Comparison of ENCODE assay signal across 9 mouse cellular contexts in the genomic region with DNA sequence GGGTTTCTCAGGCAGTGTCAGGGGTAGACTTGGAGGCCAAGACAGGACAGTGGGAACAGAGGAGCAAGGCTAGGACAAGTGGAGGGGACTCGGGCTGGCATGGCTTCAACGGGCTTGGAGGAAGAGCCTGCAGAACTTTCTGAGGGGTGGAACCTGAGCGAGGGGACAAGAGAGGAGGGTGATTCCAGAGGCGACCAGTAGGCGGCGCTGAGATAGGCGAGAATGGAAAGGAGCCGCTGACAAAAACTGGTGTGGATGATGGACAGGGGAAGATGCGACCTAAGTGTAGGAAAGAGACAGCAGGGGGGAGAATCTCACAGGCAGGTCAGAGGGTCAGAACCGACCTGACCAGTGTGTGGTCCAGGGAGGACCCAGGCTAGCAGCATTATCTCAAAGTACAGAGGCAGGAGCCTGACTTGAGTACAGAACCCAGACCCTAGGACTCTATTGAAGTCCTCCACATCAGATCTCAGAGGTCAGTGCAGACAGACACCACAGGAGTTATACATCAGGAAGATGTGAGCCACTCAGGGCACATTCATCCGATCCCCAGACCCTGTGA. TPM values are rescaled to one million over a fixed set of nuclear protein-coding genes. Genes with fewer than 3 reads are reported as not detected.
DNase-seq lines count a peak whose midpoint lies in the region; ATAC-seq and TF ChIP-seq lines count a peak whose summit lies in the region.
"Had no signal": no experiment of that assay in that cellular context is flagged by ENCODE, and none has a peak within 500 bp of the region (broad histone marks: within the 10 kb centered on the region; RNA-seq: fewer than 3 reads in every experiment).

No protein-coding gene starts in this region.

- H3K4me3 ChIP-seq in hindbrain, embryonic 11.5 days (ENCODE audit: low read depth, low read length) = no peak overlapping the region
- H3K4me3 ChIP-seq in hindbrain, embryonic 16.5 days (ENCODE audit: low read length) = no peak overlapping the region
- H3K4me3 ChIP-seq in embryonic facial prominence, embryonic 11.5 days (ENCODE audit: low read depth, low read length) = no peak overlapping the region
- no peak overlapping the region for H3K4me3 ChIP-seq in liver, adult 2 months (ENCODE audit: insufficient read depth, low read depth, low read length)
- H3K4me3 ChIP-seq: embryonic facial prominence, embryonic 12.5 days had no signal

- H3K27ac ChIP-seq in hindbrain, embryonic 11.5 days (ENCODE audit: low read depth, low read length) = no peak overlapping the region
- no peak overlapping the region for H3K27ac ChIP-seq in hindbrain, embryonic 16.5 days (ENCODE audit: low read depth, low read length)
- no peak overlapping the region for H3K27ac ChIP-seq in embryonic facial prominence, embryonic 11.5 days (replicated peaks; ENCODE audit: low read depth, low read length)
- no peak overlapping the region for H3K27ac ChIP-seq in liver, adult 2 months (replicated peaks; ENCODE audit: insufficient read depth, low read depth, low read length)
- H3K27ac ChIP-seq: embryonic facial prominence, embryonic 12.5 days had no signal

- no peak for TF ChIP-seq POLR2A in liver, adult 2 months (IDR thresholded peaks at IDR 0.05; ENCODE audit: extremely low read depth, insufficient read depth, low read length)

- no peaks in the 10 kb centered on the region for H3K9me3 ChIP-seq in hindbrain, embryonic 11.5 days (ENCODE audit: control insufficient read depth, low read length)
- H3K9me3 ChIP-seq in hindbrain, embryonic 16.5 days (ENCODE audit: control insufficient read depth, low read length) = no peaks in the 10 kb centered on the region
- H3K9me3 ChIP-seq in embryonic facial prominence, embryonic 11.5 days (replicated peaks; ENCODE audit: control insufficient read depth, low read length) = no peaks in the 10 kb centered on the region
- H3K9me3 ChIP-seq: embryonic facial prominence, embryonic 12.5 days had no signal

- no peaks in the 10 kb centered on the region for H3K4me1 ChIP-seq in hindbrain, embryonic 11.5 days (replicated peaks; ENCODE audit: control insufficient read depth, insufficient read depth, low read length)
- H3K4me1 ChIP-seq in hindbrain, embryonic 16.5 days (ENCODE audit: control insufficient read depth, insufficient read depth, low read depth, low read length) = no peaks in the 10 kb centered on the region
- H3K4me1 ChIP-seq in embryonic facial prominence, embryonic 11.5 days (ENCODE audit: control insufficient read depth, insufficient read depth, low read length) = no peaks in the 10 kb centered on the region
- H3K4me1 ChIP-seq in liver, adult 2 months (ENCODE audit: control insufficient read depth, insufficient read depth, low read length) = no peaks in the 10 kb centered on the region
- H3K4me1 ChIP-seq: embryonic facial prominence, embryonic 12.5 days had no signal

- no peaks in the 10 kb centered on the region for H3K79me2 ChIP-seq in liver, adult 2 months (ENCODE audit: control insufficient read depth, insufficient read depth, low read length)

- no peak overlapping the region for H3K9ac ChIP-seq in hindbrain, embryonic 11.5 days (ENCODE audit: low read depth, low read length)
- no peak overlapping the region for H3K9ac ChIP-seq in hindbrain, embryonic 16.5 days (ENCODE audit: low read depth, low read length)
- no peak overlapping the region for H3K9ac ChIP-seq in embryonic facial prominence, embryonic 11.5 days (replicated peaks; ENCODE audit: low read length)
- no peak overlapping the region for H3K9ac ChIP-seq in liver, adult 2 months (ENCODE audit: low read depth, low read length)
- H3K9ac ChIP-seq: embryonic facial prominence, embryonic 12.5 days had no signal

- no peak overlapping the region for H3K4me2 ChIP-seq in hindbrain, embryonic 11.5 days (replicated peaks; ENCODE audit: low read depth, low read length)
- H3K4me2 ChIP-seq in hindbrain, embryonic 16.5 days (ENCODE audit: low read length) = no peak overlapping the region
- no peak overlapping the region for H3K4me2 ChIP-seq in embryonic facial prominence, embryonic 11.5 days (ENCODE audit: low read depth, low read length)
- H3K4me2 ChIP-seq: embryonic facial prominence, embryonic 12.5 days had no signal

- no peaks in the 10 kb centered on the region for H3K36me3 ChIP-seq in hindbrain, embryonic 11.5 days (ENCODE audit: control insufficient read depth, insufficient read depth, low read length)
- no peaks in the 10 kb centered on the region for H3K36me3 ChIP-seq in hindbrain, embryonic 16.5 days (ENCODE audit: control insufficient read depth, insufficient read depth, low read length)
- H3K36me3 ChIP-seq in embryonic facial prominence, embryonic 11.5 days (replicated peaks; ENCODE audit: control insufficient read depth, insufficient read depth, low read depth, low read length) = no peaks in the 10 kb centered on the region
- H3K36me3 ChIP-seq in liver, adult 2 months (ENCODE audit: control insufficient read depth, insufficient read depth, low read length) = no peaks in the 10 kb centered on the region
- H3K36me3 ChIP-seq: embryonic facial prominence, embryonic 12.5 days had no signal

- peak; percentile 86 for DNase-seq in hindbrain, embryonic 11.5 days (ENCODE audit: low spot score)
- peak; percentile 78 for DNase-seq in adrenal gland, postnatal 25 days
- DNase-seq in embryonic facial prominence, embryonic 11.5 days (ENCODE audit: low spot score) = peak; percentile 72
- peak; percentile 20 to 61 for DNase-seq in kidney, adult 8-10 months
- DNase-seq in liver, adult 2 months (ENCODE audit: extremely low read depth, low read depth, low spot score) = peak; percentile 10
- DNase-seq in thymus, postnatal 14 days = peak; percentile 74

- WGBS in hindbrain, embryonic 11.5 days = 8% methylated on average over 11 of the region's 11 CpGs
- 11% methylated on average over 11 of the region's 11 CpGs for WGBS in hindbrain, embryonic 16.5 days
- 7% methylated on average over 11 of the region's 11 CpGs for WGBS in embryonic facial prominence, embryonic 11.5 days
- 8% methylated on average over 11 of the region's 11 CpGs for WGBS in liver, adult 2 months

- H3K27me3 ChIP-seq in hindbrain, embryonic 11.5 days (ENCODE audit: control insufficient read depth, insufficient read depth, low read length) = peaks cover 9% of the 10 kb centered on the region
- peaks cover 10% of the 10 kb centered on the region for H3K27me3 ChIP-seq in hindbrain, embryonic 16.5 days (replicated peaks; ENCODE audit: control insufficient read depth, insufficient read depth, low read length)
- peaks cover 5% of the 10 kb centered on the region for H3K27me3 ChIP-seq in embryonic facial prominence, embryonic 11.5 days (ENCODE audit: control insufficient read depth, insufficient read depth, low read length)
- H3K27me3 ChIP-seq in liver, adult 2 months (ENCODE audit: control insufficient read depth, insufficient read depth, low read length) = 0 out of 2 replicates have a peak, but pooled peaks cover 2% of the 10 kb centered on the region

- TF ChIP-seq CTCF in liver, adult 2 months (IDR thresholded peaks at IDR 0.05; ENCODE audit: low read depth, low read length) = peak; percentile 83

- ATAC-seq in hindbrain, embryonic 11.5 days (ENCODE audit: low FRiP score) = no peak
- ATAC-seq in hindbrain, embryonic 16.5 days = no peak
- no peak; the same call in 1 of the 2 replicates for ATAC-seq in embryonic facial prominence, embryonic 11.5 days (replicated peaks; ENCODE audit: insufficient number of reproducible peaks, low FRiP score, low TSS enrichment, low read depth)
- ATAC-seq in neutrophil, adult 5-6 weeks (ENCODE audit: extremely low read depth, insufficient number of reproducible peaks, low FRiP score, poor library complexity, severe bottlenecking) = peak; percentile 54; the same call in 1 of the 2 replicates

RNA-seq across cellular contexts. Expression of gene Kcng1, which starts 7.1 kb away (rescaled TPM):
- 0.56 and 0.63 TPM in 2 replicates for polyA plus RNA-seq in hindbrain, embryonic 11.5 days (2014; fragmentation: Nextera tagmentation; extraction: Ambion mirVana)
- 1.9 and 2.0 TPM in 2 replicates for polyA plus RNA-seq in hindbrain, embryonic 16.5 days (2015; fragmentation: Nextera tagmentation; extraction: Ambion mirVana)
- 0.06 TPM in 1 of 2 replicates, not detected in the other for total RNA-seq in adrenal gland, postnatal 25 days (2021)
- polyA plus RNA-seq in embryonic facial prominence, embryonic 11.5 days (2014; fragmentation: Nextera tagmentation; extraction: Ambion mirVana) = 0.50 and 0.92 TPM in 2 replicates
- total RNA-seq in liver, adult 2 months (2014; rRNA removed) = not detected in 2 replicates
- polyA plus RNA-seq in liver, adult 2 months (2012; rRNA removed) = not detected in 2 replicates
- not detected in 2 replicates for total RNA-seq in neutrophil, adult 5-6 weeks (2017)

RNA-seq across cellular contexts. Expression of gene Mocs3, which starts 44.0 kb away (rescaled TPM):
- 8.5 and 8.8 TPM in 2 replicates for polyA plus RNA-seq in hindbrain, embryonic 11.5 days (2014; fragmentation: Nextera tagmentation; extraction: Ambion mirVana)
- 6.9 and 7.5 TPM in 2 replicates for polyA plus RNA-seq in hindbrain, embryonic 16.5 days (2015; fragmentation: Nextera tagmentation; extraction: Ambion mirVana)
- total RNA-seq in adrenal gland, postnatal 25 days (2021) = 13.8 and 16.0 TPM in 2 replicates
- 7.6 and 8.4 TPM in 2 replicates for polyA plus RNA-seq in embryonic facial prominence, embryonic 11.5 days (2014; fragmentation: Nextera tagmentation; extraction: Ambion mirVana)
- total RNA-seq in liver, adult 2 months (2014; rRNA removed) = 5.9 and 6.6 TPM in 2 replicates
- 14.8 and 16.8 TPM in 2 replicates for polyA plus RNA-seq in liver, adult 2 months (2012; rRNA removed)
- 4.7 and 6.1 TPM in 2 replicates for total RNA-seq in neutrophil, adult 5-6 weeks (2017)

RNA-seq across cellular contexts. Expression of gene Dpm1, which starts 44.1 kb away (rescaled TPM):
- 60.4 and 65.1 TPM in 2 replicates for polyA plus RNA-seq in hindbrain, embryonic 11.5 days (2014; fragmentation: Nextera tagmentation; extraction: Ambion mirVana)
- 60.0 and 67.8 TPM in 2 replicates for polyA plus RNA-seq in hindbrain, embryonic 16.5 days (2015; fragmentation: Nextera tagmentation; extraction: Ambion mirVana)
- 95.1 and 156 TPM in 2 replicates for total RNA-seq in adrenal gland, postnatal 25 days (2021)
- polyA plus RNA-seq in embryonic facial prominence, embryonic 11.5 days (2014; fragmentation: Nextera tagmentation; extraction: Ambion mirVana) = 69.2 and 78.5 TPM in 2 replicates
- total RNA-seq in liver, adult 2 months (2014; rRNA removed) = 37.7 and 51.0 TPM in 2 replicates
- polyA plus RNA-seq in liver, adult 2 months (2012; rRNA removed) = 30.8 and 31.1 TPM in 2 replicates
- 27.6 and 36.0 TPM in 2 replicates for total RNA-seq in neutrophil, adult 5-6 weeks (2017)

RNA-seq across cellular contexts. Expression of gene Gm20716, which starts 44.3 kb away (rescaled TPM):
- polyA plus RNA-seq in hindbrain, embryonic 11.5 days (2014; fragmentation: Nextera tagmentation; extraction: Ambion mirVana) = 24.0 and 31.3 TPM in 2 replicates
- 15.1 and 16.8 TPM in 2 replicates for polyA plus RNA-seq in hindbrain, embryonic 16.5 days (2015; fragmentation: Nextera tagmentation; extraction: Ambion mirVana)
- 27.1 and 34.8 TPM in 2 replicates for total RNA-seq in adrenal gland, postnatal 25 days (2021)
- 27.1 and 27.2 TPM in 2 replicates for polyA plus RNA-seq in embryonic facial prominence, embryonic 11.5 days (2014; fragmentation: Nextera tagmentation; extraction: Ambion mirVana)
- 25.8 and 26.4 TPM in 2 replicates for total RNA-seq in liver, adult 2 months (2014; rRNA removed)
- 2.3 and 2.4 TPM in 2 replicates for polyA plus RNA-seq in liver, adult 2 months (2012; rRNA removed)
- 42.1 and 44.1 TPM in 2 replicates for total RNA-seq in neutrophil, adult 5-6 weeks (2017)

Comparison
In these comparisons a context has a peak if more than half of its experiments do, and no peak if none do; other contexts are left out.
1. DNase-seq: peak in every context shown above with its lines; median percentile 86 in hindbrain, embryonic 11.5 days; 78 in adrenal gland, postnatal 25 days; 74 in thymus, postnatal 14 days; 72 in embryonic facial prominence, embryonic 11.5 days; 40 in kidney, adult 8-10 months; 10 in liver, adult 2 months.